Mouse (Mus musculus) heart, embryonic 12.5 days (tissue): ENCODE measurements around the gene Angptl7. TPM values are rescaled to one million over a fixed set of nuclear protein-coding genes. Genes with fewer than 3 reads are reported as not detected.

Experiments
- ATAC-seq: fragments of 200-750 bp; cut with Nextera tagmentation; 2 replicates; pipeline ENCODE4 v1.8.0; 2017; ENCODE audit warnings: moderate TSS enrichment, moderate library complexity; ENCODE audit not compliant: insufficient number of reproducible peaks, low FRiP score
- H3K27ac ChIP-seq: fragments of 300-500 bp; sonication (generic); 2 replicates; pipeline ENCODE4 v1.5.1; 2016; ENCODE audit warnings: mild to moderate bottlenecking, moderate library complexity; ENCODE audit not compliant: poor library complexity, severe bottlenecking
- H3K27me3 ChIP-seq: fragments of 300-500 bp; sonication (generic); replicated peaks from 2 replicates; pipeline ENCODE4 v1.6.1; 2016; ENCODE audit warnings: mild to moderate bottlenecking, moderate library complexity
- H3K36me3 ChIP-seq: fragments of 300-500 bp; sonication (generic); 2 replicates; pipeline ENCODE4 v1.6.1; 2016; ENCODE audit warnings: mild to moderate bottlenecking, moderate library complexity
- H3K4me1 ChIP-seq: fragments of 300-500 bp; sonication (generic); replicated peaks from 2 replicates; pipeline ENCODE4 v1.6.1; 2016; ENCODE audit warnings: mild to moderate bottlenecking
- H3K4me2 ChIP-seq: fragments of 300-500 bp; sonication (generic); 2 replicates; pipeline ENCODE4 v1.6.1; 2016; ENCODE audit warnings: mild to moderate bottlenecking, moderate library complexity
- H3K4me3 ChIP-seq: fragments of 300-500 bp; sonication (generic); 2 replicates; pipeline ENCODE4 v1.5.1; 2016; ENCODE audit warnings: mild to moderate bottlenecking
- H3K9ac ChIP-seq: fragments of 300-500 bp; sonication (generic); 2 replicates; pipeline ENCODE4 v1.6.1; 2016; ENCODE audit warnings: mild to moderate bottlenecking, moderate library complexity
- H3K9me3 ChIP-seq: fragments of 300-500 bp; sonication (generic); replicated peaks from 2 replicates; pipeline ENCODE4 v1.6.1; 2016; ENCODE audit warnings: mild to moderate bottlenecking, moderate library complexity
- WGBS: fragments of 180-500 bp; shearing (Covaris S2); methylation state at CpG from one replicate; pipeline ENCODE4 v1.1.7; 2016; 5-methylcytosine and 5-hydroxymethylcytosine counted together
- polyA plus RNA-seq: library from polyadenylated mRNA; unstranded; fragments of >200 nt; fragmentation: Nextera tagmentation; extraction: Ambion mirVana; gene quantifications from 2 replicates; pipeline ENCODE4 v1.2.1, GENCODE M21; 2016

Gene Angptl7
- polyA plus RNA-seq, 1 experiment from 2014 or later = 5.0 TPM

DNA sequence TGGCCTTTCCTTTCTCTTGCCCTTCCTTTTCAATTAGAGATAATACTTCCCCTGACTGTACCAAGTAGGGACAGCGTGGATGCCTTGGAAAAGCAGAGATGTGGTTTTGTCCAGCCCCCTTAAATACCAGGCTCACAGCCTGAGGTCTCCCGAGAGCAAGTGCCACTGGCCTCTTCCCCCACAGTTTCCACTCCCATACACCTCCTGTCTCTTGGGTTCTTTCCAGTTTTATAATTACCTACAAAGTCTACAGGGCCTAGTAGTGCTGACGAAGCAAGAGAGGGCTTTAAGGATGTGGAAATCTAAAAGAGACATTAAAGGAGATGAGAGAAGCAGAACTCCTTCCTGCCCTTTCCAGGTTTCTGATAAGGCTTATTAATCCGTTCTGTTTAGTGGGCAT, 17.5 kb upstream of the Angptl7 start:
- Histone ChIP-seq H3K4me3 (no peak overlapping the region), H3K4me1 (peaks cover 14% of the 10 kb centered on the region), H3K27me3 (no peaks in the 10 kb centered on the region), H3K36me3 (peaks cover 80% of the 10 kb centered on the region), H3K4me2 (no peak overlapping the region), H3K9me3 (0 out of 2 replicates have a peak, but pooled peaks cover 2% of the 10 kb centered on the region), H3K9ac (no peak overlapping the region), H3K27ac (0 out of 2 replicates have a peak overlapping the region, but pooled peaks have one; percentile 25)
- 45% methylated on average over 4 of the region's 4 CpGs for WGBS
- no peak for ATAC-seq

DNA sequence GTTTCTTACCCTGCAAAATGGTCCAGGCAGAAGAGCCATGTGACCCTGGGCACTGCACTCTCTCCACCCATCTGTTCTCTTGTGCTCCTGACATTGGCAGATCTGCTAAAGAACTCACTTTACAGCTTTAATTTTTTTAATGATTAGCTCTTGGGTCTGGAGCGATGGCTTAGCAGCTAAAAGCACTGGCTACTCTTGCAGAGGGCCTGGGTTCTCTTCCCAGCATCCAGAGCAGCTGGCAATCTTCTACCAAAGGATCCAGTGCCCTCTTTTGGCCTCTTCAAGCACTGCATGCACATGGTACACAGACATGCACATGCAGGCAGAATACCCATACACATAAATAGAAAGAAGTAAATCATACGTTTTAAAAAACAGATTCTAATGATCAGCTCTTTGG, 15.1 kb upstream of the Angptl7 start:
- H3K27ac ChIP-seq = no peak overlapping the region
- WGBS = 88% methylated on average over 2 of the region's 2 CpGs
- ATAC-seq = no peak
- H3K27me3 ChIP-seq = no peaks in the 10 kb centered on the region
- no peak overlapping the region for H3K9ac ChIP-seq
- H3K4me3 ChIP-seq = no peak overlapping the region
- no peak overlapping the region for H3K4me2 ChIP-seq
- H3K36me3 ChIP-seq = peaks cover 80% of the 10 kb centered on the region
- H3K9me3 ChIP-seq = no peaks in the 10 kb centered on the region
- peaks cover 14% of the 10 kb centered on the region for H3K4me1 ChIP-seq

DNA sequence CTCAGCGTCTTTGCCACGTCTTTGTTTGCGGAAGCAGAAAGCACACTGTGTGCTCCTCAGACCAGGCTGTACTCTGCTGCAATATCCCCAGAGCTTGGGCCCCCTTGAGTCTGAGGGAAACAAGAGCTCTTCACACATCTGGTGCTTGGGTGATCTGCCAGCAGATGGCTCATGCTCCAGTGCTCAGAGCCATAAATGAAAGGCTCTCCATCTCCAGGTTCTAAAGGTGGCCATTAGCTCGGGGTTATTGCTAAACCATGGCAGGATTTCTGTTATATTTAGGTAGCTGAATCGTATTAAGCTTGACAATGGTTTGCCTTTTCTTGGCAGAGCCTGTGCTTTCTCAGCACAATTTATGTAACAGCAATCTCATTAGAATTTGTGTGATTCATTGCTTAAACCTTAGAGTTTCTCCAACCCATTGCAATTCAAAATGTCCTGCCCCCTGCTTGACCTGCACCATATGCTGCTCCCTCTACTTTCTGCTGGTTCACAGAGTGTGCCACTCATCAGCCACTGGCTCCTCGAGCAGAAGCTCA, 12.8 kb upstream of the Angptl7 start:
- no peak overlapping the region for H3K27ac ChIP-seq
- peaks cover 75% of the 10 kb centered on the region for H3K36me3 ChIP-seq
- H3K27me3 ChIP-seq = no peaks in the 10 kb centered on the region
- H3K4me1 ChIP-seq = peaks cover 9% of the 10 kb centered on the region
- no peak overlapping the region for H3K4me3 ChIP-seq
- no peak overlapping the region for H3K9ac ChIP-seq
- WGBS = 79% methylated on average over 6 of the region's 6 CpGs
- H3K9me3 ChIP-seq = no peaks in the 10 kb centered on the region
- H3K4me2 ChIP-seq = no peak overlapping the region
- no peak for ATAC-seq

DNA sequence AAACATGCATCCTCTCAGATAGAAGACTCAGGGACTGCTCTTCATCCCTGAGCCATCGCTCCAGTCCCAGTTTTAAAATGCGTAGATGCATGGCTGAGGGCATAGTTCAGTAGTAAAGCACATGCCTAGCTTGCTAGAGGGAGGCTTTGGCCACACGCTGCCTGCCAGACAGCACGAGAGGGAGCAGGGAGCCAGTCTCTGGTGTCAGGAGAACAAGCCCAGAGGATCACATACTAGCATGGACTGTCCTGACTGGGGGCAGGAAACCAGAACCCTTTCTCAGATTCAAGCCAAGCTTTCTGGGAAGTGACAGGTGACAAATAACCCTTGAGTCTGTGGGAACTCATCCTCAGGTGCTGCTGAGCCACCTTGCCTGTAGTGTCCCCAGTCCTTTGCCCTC, 11.1 kb upstream of the Angptl7 start:
- Histone ChIP-seq H3K4me1 (no peaks in the 10 kb centered on the region), H3K9ac (no peak overlapping the region), H3K27me3 (no peaks in the 10 kb centered on the region), H3K36me3 (peaks cover 71% of the 10 kb centered on the region), H3K4me2 (no peak overlapping the region), H3K4me3 (no peak overlapping the region), H3K27ac (no peak overlapping the region), H3K9me3 (no peaks in the 10 kb centered on the region)
- WGBS = 94% methylated on average over 4 of the region's 4 CpGs
- ATAC-seq = no peak

DNA sequence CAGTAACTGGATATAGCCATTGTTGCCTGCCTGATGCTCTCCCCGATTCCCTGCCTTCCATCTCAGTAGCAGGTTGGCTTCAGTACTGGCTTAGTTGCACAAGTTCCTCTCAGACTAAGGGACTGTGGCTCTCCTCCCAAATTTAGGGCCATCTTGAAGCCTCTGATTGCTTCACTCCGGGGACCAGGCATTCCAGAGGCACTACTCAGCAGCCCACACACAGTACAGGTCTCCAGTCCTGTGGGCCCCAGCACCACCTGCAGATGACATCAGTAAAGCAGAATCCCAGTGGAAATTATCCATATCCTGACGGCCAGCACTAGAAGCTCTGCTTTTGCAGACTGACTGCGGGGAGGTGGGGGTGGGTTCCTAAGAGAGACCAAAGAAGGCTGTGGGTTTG, 10.4 kb upstream of the Angptl7 start:
- H3K4me1 ChIP-seq = no peaks in the 10 kb centered on the region
- peaks cover 72% of the 10 kb centered on the region for H3K36me3 ChIP-seq
- 75% methylated on average over 4 of the region's 4 CpGs for WGBS
- ATAC-seq = no peak
- H3K27ac ChIP-seq = no peak overlapping the region
- no peaks in the 10 kb centered on the region for H3K9me3 ChIP-seq
- H3K4me2 ChIP-seq = no peak overlapping the region
- H3K4me3 ChIP-seq = no peak overlapping the region
- no peak overlapping the region for H3K9ac ChIP-seq
- no peaks in the 10 kb centered on the region for H3K27me3 ChIP-seq

DNA sequence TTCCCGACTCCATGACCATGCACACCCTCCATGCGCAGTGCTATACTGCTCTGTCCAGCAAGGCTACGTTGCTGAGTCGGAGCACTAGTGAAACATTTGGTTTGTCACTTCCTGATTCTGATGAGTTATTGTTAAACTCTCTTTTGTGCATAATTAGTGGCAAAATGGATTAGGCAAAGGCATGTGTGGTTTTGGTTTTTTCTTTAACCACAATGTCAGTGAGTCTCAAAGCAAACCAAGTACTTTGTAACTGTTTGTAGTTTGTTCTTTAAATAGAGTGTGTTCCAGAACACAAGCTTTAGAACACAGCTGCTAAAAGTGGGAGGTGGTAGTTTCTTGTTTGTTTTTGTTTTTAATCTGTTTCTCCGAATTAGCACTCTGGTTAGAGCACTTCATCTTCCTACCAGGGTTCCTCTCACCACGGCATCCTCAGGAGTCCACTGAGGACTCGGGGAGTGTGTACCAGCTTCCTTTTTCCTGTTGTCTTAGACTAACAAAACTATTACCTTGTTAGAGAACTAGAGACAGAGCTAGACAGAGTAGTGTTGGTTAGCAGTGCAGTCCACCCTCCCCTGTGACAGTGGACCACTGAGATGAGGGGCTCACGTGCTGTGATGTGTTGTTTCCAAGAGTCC, 9.3 kb upstream of the Angptl7 start:
- WGBS = 84% methylated on average over 8 of the region's 8 CpGs
- Histone ChIP-seq H3K9me3 (no peaks in the 10 kb centered on the region), H3K36me3 (peaks cover 65% of the 10 kb centered on the region), H3K27ac (no peak overlapping the region), H3K4me1 (peaks cover 3% of the 10 kb centered on the region), H3K4me2 (no peak overlapping the region), H3K4me3 (no peak overlapping the region), H3K27me3 (no peaks in the 10 kb centered on the region), H3K9ac (no peak overlapping the region)
- no peak for ATAC-seq

DNA sequence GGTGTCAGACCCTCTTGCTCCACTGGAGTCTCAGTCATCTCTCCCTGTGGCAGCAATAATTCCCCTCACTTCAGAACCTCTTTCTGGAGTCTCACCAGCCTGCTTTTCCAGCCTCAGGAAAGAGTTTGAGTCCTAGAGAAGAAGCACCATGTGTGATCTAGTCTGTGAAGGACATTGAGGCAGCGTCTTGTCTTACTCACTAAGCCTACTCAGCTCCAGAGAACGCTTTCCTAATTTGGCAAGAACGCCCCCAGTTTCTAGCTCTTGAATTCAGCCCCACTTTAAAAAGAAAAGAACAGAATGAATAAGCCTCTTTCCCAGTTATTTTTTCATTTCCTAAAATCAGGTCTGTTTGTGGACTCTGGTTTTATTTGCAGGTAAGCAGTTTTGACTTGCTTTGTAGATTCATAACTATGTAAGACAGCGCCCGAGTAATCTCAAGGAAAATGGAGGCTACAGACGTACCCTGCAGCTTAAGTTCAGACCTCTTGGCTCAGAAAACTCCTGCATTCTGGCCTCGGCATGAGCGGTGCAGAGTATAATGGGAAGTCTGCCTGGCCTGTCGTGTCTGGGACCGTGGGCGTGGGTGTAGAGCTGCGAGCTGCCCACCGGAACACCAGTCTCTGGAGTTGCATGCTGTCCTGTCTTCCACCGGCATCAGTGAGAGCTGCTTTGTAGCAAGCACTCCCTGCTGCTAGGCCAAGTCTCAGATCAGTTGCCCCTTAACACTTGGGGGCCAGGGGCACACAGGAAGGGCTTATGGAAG, 8.0 kb upstream of the Angptl7 start:
- no peak for ATAC-seq
- H3K9me3 ChIP-seq = no peaks in the 10 kb centered on the region
- H3K36me3 ChIP-seq = peaks cover 56% of the 10 kb centered on the region
- no peaks in the 10 kb centered on the region for H3K27me3 ChIP-seq
- 92% methylated on average over 14 of the region's 14 CpGs for WGBS
- H3K9ac ChIP-seq = no peak overlapping the region
- H3K4me1 ChIP-seq = peaks cover 8% of the 10 kb centered on the region
- H3K4me2 ChIP-seq = no peak overlapping the region
- no peak overlapping the region for H3K27ac ChIP-seq
- H3K4me3 ChIP-seq = no peak overlapping the region

DNA sequence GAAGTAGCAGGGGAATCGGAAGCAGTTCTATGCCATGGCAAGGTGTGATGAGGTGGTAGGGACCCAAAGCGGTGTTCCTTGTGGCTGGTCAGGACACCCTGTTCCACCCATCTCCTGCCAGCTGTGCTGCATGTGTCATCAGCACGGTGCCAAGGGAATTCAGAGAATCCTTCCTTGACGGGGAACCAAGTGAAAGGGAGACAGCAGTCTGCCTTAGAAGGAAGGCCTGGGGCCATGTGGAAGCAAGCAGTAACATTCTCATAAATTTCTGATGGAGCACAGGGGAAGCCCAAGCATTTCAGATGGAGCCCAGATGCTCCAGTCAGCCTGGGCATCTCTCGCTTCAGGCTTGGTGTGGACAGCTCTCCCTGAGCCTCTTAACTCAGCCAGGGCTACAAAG, 7.3 kb upstream of the Angptl7 start:
- Histone ChIP-seq H3K4me1 (peaks cover 8% of the 10 kb centered on the region), H3K4me2 (no peak overlapping the region), H3K9me3 (no peaks in the 10 kb centered on the region), H3K9ac (no peak overlapping the region), H3K27ac (no peak overlapping the region), H3K27me3 (no peaks in the 10 kb centered on the region), H3K36me3 (peaks cover 57% of the 10 kb centered on the region), H3K4me3 (no peak overlapping the region)
- no peak for ATAC-seq
- 87% methylated on average over 5 of the region's 5 CpGs for WGBS

DNA sequence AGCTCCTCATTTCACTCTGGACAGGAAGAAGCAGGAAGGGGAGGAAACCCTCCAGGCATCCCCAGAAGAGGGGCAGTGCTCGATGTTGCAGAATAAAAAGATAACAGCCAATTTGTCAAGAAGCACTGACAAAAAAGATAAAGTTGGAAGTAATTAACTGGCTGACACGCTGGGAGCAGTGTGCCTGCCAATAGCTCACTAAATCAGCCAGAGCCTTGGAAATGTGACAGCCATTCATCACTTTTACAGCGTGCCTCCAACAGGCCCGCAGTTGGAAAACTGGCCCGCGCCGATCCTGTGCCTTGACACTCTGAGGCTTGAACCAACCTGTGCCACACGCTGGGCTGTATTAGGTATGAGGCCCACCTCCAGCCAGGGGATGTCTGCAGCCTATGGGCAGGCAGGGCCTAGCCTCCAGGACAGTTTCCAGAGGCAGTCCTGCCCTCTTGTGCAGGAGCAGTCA, 4.3 kb upstream of the Angptl7 start:
- Histone ChIP-seq H3K9ac (no peak overlapping the region), H3K9me3 (no peaks in the 10 kb centered on the region), H3K27me3 (no peaks in the 10 kb centered on the region), H3K4me1 (peaks cover 16% of the 10 kb centered on the region), H3K4me2 (no peak overlapping the region), H3K27ac (no peak overlapping the region), H3K36me3 (peaks cover 62% of the 10 kb centered on the region), H3K4me3 (no peak overlapping the region)
- WGBS = 54% methylated on average over 8 of the region's 8 CpGs
- no peak for ATAC-seq

DNA sequence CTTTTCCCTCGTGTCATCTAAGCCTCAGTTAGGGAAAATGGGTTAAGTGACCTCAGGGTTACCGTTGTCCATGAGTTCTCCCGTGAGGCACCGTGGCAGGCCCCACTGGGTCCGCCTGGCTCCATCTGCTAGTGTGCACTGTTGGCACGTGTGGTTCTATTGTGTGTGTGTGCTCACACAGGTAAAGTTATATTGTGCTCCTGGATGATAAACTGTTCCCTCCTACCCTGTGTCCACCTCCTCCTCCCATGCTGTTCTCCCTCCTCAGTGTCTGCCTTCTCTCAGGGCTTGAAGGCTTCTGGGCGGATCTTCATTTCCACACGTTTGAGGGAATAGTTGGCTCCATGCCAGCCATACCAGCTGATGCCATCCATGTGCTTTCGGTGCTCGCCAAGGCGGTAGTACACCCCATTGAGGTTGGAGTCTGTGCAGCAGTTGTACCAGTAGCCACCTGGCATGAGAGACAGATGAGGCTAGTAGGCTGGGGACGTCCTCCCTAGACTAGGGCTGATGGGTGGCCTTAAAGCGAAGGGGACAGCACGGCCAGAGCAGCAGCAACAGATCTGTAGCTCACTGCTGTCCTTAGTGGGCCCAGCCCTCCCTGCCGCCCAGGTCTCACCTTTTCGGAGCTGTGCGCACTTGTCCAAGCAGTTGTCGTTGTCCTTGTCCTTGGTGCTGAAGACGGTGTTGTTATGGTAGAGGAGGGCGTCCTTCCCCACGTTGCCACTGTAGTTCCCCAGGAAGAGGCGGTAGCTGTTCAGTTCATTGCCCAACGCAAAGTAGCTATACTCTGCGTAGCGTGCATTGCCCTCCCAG, 4.2 kb downstream of the Angptl7 start:
- Histone ChIP-seq H3K9ac (no peak overlapping the region), H3K4me2 (no peak overlapping the region), H3K9me3 (no peaks in the 10 kb centered on the region), H3K4me3 (no peak overlapping the region), H3K36me3 (peaks cover 64% of the 10 kb centered on the region), H3K27ac (no peak overlapping the region), H3K4me1 (peaks cover 21% of the 10 kb centered on the region), H3K27me3 (no peaks in the 10 kb centered on the region)
- 86% methylated on average over 25 of the region's 25 CpGs for WGBS
- no peak; the same call in 1 of the 2 replicates for ATAC-seq

DNA sequence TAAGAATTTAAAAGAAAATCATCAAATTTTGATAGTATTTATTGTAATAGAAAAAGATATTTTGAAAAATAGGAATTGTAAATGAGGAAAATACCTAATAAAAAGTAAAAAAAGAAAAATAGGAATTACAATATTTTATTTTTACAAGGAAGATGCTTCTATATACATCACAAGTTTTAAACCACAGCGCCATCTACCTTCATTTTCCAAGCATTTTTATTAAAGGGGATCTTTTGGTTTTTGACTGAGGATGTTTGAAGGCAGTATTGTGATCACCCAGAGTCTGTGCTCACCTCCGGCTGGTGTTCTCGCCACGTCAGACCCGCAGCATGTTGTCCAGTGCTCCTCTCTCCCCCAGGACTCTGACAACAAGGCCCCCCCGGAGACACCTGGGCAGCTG, 5.1 kb downstream of the Angptl7 start:
- 86% methylated on average over 6 of the region's 6 CpGs for WGBS
- no peaks in the 10 kb centered on the region for H3K27me3 ChIP-seq

More for the DNA sequence above, 5.1 kb downstream of the Angptl7 start:
- H3K4me1 ChIP-seq = peaks cover 24% of the 10 kb centered on the region
- H3K4me3 ChIP-seq = no peak overlapping the region
- no peak overlapping the region for H3K4me2 ChIP-seq
- ATAC-seq = no peak; the same call in 1 of the 2 replicates
- peaks cover 67% of the 10 kb centered on the region for H3K36me3 ChIP-seq
- no peaks in the 10 kb centered on the region for H3K9me3 ChIP-seq
- H3K27ac ChIP-seq = no peak overlapping the region
- no peak overlapping the region for H3K9ac ChIP-seq
